Mouse (Mus musculus) left cerebral cortex, postnatal 4 days (tissue): ENCODE measurements at regions not wholly inside any gene's neighbourhood (a gene's known extent, or its start where the extent isn't known, plus 50 kb on each side); places are given as distances from the start of the nearest gene placed in this dataset.
"Not testable (repeated sequence)": the region's sequence is repeated elsewhere in the genome, so short reads cannot be mapped to it uniquely, and the experiment has no call there.

Experiments
- DNase-seq: peaks from one replicate; pipeline ENCODE4 v3.0.0-alpha.2; 2022
- intact Hi-C: fragments of 180-260 bp; cut with DNase I; formaldehyde crosslinking; loops from one replicate; pipeline ENCODE4 v1.15.1; 2025

- intact Hi-C loops, result no loop called here
- peak; percentile 12 for DNase-seq
Measured at GRCm38 (mm10) chr14:40561886-40562285, 331.2 kb downstream of the Sh2d4b start.

DNA sequence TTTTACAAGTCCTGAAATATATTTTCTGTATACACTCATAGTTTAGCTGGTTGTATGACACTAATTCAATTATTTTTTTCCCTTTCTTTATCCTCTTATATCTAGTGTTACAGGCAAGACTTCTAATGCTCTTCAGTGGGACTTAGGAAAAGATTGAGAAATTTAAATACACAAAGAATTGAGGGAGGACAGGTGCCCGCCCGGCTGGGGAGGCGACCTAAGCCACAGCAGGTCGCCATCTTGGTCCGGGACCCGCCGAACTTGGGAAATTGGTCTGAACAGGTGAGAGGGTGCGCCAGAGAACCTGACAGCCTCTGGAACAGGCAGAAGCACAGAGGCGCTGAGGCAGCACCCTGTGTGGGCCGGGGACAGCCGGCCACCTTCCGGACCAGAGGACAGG is 346.6 kb downstream of the Sh2d4b start:
- intact Hi-C loops, DNase-seq: not testable (repeated sequence)

- DNase-seq, result no peak
- intact Hi-C loops, result no loop called here
Measured at GRCm38 (mm10) chr14:40533031-40533430, 360.0 kb downstream of the Sh2d4b start.

- intact Hi-C loops, result no loop called here
- no peak for DNase-seq
Measured at GRCm38 (mm10) chr14:40514679-40515078, 378.4 kb downstream of the Sh2d4b start.
